Mouse (Mus musculus) lung, postnatal 0 days (tissue): Measurements from ENCODE around the gene Mindy1.

ENCODE experiments used
- CTCF ChIP-seq: IDR thresholded peaks from 2 replicates; pipeline ENCODE4 v1.5.1; 2016; ENCODE audit warnings: antibody characterized with exemption, mild to moderate bottlenecking
- EP300 ChIP-seq: IDR thresholded peaks from 2 replicates; pipeline ENCODE4 v1.6.1; 2016; ENCODE audit warnings: antibody characterized with exemption, mild to moderate bottlenecking, control low read depth

DNA sequence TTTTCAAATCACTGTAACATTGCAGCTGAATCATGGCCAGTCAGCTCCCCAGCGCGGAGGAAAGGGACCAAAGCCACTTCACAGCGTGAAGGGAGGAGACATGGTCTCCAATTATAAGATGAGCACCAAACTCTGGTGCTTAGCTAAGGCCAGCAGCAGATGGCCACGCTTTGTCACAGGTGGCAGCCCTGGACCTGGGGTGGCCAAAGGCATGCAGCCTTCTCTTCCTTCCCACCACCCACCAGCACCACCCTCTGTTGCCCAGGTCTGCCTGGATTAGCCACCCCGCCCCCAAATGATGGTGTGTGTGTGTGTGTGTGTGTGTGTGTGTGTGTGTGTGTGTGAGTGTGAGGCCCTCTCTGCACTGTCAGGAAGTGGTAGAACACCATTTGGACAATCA is 7.7 kb upstream of the Mindy1 start:
- no peak for TF ChIP-seq EP300
- TF ChIP-seq CTCF: no peak
